Mouse (Mus musculus): Measurements from ENCODE around the gene Mutyh. TPM values are rescaled to one million over a fixed set of nuclear protein-coding genes. Genes with fewer than 3 reads are reported as not detected.

The Mutyh gene
- total and polyA plus RNA-seq, 3 experiments: 0.81 to 2.5 TPM; not detected in 1

DNA sequence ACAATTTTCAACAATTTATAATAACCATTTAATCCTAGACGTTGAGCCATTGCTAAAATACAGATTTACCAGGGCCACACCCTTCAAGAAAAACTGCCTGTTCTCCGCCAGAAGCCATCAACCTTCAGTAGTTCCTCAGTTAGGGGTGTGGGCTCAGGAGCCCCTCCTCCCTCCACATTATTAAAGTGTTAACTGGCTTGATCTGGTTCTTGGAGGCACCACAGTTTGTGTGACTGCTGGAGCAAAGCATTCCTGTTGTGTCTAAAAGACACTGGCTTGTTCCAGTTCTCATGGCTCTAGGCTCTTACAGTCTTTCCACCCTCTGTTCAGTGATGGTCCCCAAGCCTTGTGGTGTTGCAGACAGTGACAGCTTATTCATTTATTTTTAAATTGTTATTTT lies 27.0 kb upstream of the Mutyh start:
- no peak for TF ChIP-seq POLR2AphosphoS5 (IDR thresholded peaks at IDR 0.05; ENCODE audit: borderline replicate concordance, low read depth, low read length)
- no peak for TF ChIP-seq NELFE (IDR thresholded peaks at IDR 0.05; ENCODE audit: low read depth, low read length)
- TF ChIP-seq JUND (IDR thresholded peaks at IDR 0.05; ENCODE audit: low read depth, low read length): no peak
- no peak for TF ChIP-seq ELF1 (IDR thresholded peaks at IDR 0.05; ENCODE audit: low read depth, low read length)
- no peak for TF ChIP-seq MAFK (IDR thresholded peaks at IDR 0.05; ENCODE audit: borderline replicate concordance, low read depth, low read length)
- TF ChIP-seq MAX (IDR thresholded peaks at IDR 0.05; ENCODE audit: low read length): no peak
- TF ChIP-seq GABPA (IDR thresholded peaks at IDR 0.05; ENCODE audit: low read depth, low read length): no peak
- no peak for TF ChIP-seq CTCF (IDR thresholded peaks at IDR 0.05 in 2 of 3, conservative IDR thresholded peaks at IDR 0.05 in 1 of 3; ENCODE audit: control insufficient read depth in 1 of 3, insufficient read depth in 1 of 3, low read depth in 2 of 3, low read length in 3 of 3, poor library complexity in 1 of 3, severe bottlenecking in 1 of 3)
- no peak for TF ChIP-seq BHLHE40 (IDR thresholded peaks at IDR 0.05; ENCODE audit: borderline replicate concordance, low read depth, low read length)
- no peak for TF ChIP-seq CHD1 (IDR thresholded peaks at IDR 0.05; ENCODE audit: low read depth, low read length)
- no peak for TF ChIP-seq EP300 (IDR thresholded peaks at IDR 0.05; ENCODE audit: low read depth in 1 of 2, low read length in 2 of 2)
- no peak for TF ChIP-seq CHD2 (IDR thresholded peaks at IDR 0.05; ENCODE audit: low read length)
- no peak for TF ChIP-seq RCOR1 (IDR thresholded peaks at IDR 0.05; ENCODE audit: low read depth, low read length)
- no peak for TF ChIP-seq TCF12 (IDR thresholded peaks at IDR 0.05; ENCODE audit: low read depth, low read length)
- no peak for TF ChIP-seq GATA1 (IDR thresholded peaks at IDR 0.05; ENCODE audit: low read depth, low read length)
- H3K27me3 ChIP-seq (ENCODE audit: control insufficient read depth in 1 of 2, insufficient read depth in 2 of 2, low read length in 2 of 2): no peaks in the 10 kb centered on the region; a peak in 1 of 4 replicates
- no peaks in the 10 kb centered on the region for H3K9me3 ChIP-seq (replicated peaks; ENCODE audit: insufficient read depth, low read length)
- H3K4me3 ChIP-seq (ENCODE audit: control insufficient read depth in 1 of 2, insufficient read depth in 1 of 2, low read depth in 2 of 2, low read length in 2 of 2): no peak overlapping the region
- H3K9ac ChIP-seq (ENCODE audit: control insufficient read depth, low read depth, low read length, poor library complexity, severe bottlenecking): no peak overlapping the region
- H3K4me1 ChIP-seq (ENCODE audit: control insufficient read depth in 1 of 2, insufficient read depth in 2 of 2, low read length in 2 of 2): no peaks in the 10 kb centered on the region
- no peaks in the 10 kb centered on the region for H3K79me2 ChIP-seq (ENCODE audit: control insufficient read depth, insufficient read depth, low read length, poor library complexity)
- H3K27ac ChIP-seq (ENCODE audit: control insufficient read depth, low read depth, low read length): no peak overlapping the region
- H3K36me3 ChIP-seq (ENCODE audit: control insufficient read depth in 1 of 2, insufficient read depth in 2 of 2, low read length in 2 of 2): no peaks in the 10 kb centered on the region
- DNase-seq (ENCODE audit: low read depth, low spot score): no peak

DNA sequence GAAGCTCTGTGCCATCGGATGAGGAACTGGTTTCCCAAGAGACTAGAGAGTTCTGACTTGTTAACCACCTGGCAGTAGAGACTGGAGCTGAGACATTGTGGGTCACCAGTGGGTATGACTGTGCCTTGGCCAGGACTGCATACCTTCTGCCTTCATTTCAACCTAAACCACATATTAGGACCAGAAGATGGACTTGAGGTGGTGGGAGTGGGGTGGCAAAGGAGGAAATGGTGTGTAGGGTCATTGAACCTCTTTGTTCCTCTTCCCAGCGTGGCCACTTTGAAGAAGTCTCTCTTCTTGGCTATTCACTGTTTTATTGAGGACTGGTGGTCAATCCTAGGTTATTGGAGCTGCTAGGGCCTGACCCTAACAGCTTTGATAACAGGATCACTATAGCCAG lies 26.2 kb upstream of the Mutyh start:
- no peaks in the 10 kb centered on the region for H3K36me3 ChIP-seq (ENCODE audit: control insufficient read depth in 1 of 2, insufficient read depth in 2 of 2, low read length in 2 of 2)
- no peak overlapping the region for H3K4me3 ChIP-seq (ENCODE audit: control insufficient read depth in 1 of 2, insufficient read depth in 1 of 2, low read depth in 2 of 2, low read length in 2 of 2)
- no peaks in the 10 kb centered on the region for H3K79me2 ChIP-seq (ENCODE audit: control insufficient read depth, insufficient read depth, low read length, poor library complexity)
- H3K27me3 ChIP-seq (ENCODE audit: control insufficient read depth in 1 of 2, insufficient read depth in 2 of 2, low read length in 2 of 2): no peaks in the 10 kb centered on the region; a peak in 1 of 4 replicates
- no peak for DNase-seq (ENCODE audit: low read depth, low spot score)
- no peaks in the 10 kb centered on the region for H3K9me3 ChIP-seq (replicated peaks; ENCODE audit: insufficient read depth, low read length)
- H3K9ac ChIP-seq (ENCODE audit: control insufficient read depth, low read depth, low read length, poor library complexity, severe bottlenecking): no peak overlapping the region
- no peaks in the 10 kb centered on the region for H3K4me1 ChIP-seq (ENCODE audit: control insufficient read depth in 1 of 2, insufficient read depth in 2 of 2, low read length in 2 of 2)
- TF ChIP-seq POLR2A (IDR thresholded peaks at IDR 0.05; ENCODE audit: control insufficient read depth in 1 of 2, insufficient read depth in 1 of 2, low read depth in 1 of 2, low read length in 2 of 2, poor library complexity in 1 of 2) (no peak), MXI1 (IDR thresholded peaks at IDR 0.05; ENCODE audit: low read depth, low read length) (no peak), SMC3 (IDR thresholded peaks at IDR 0.05; ENCODE audit: low read depth, low read length) (no peak), SIN3A (IDR thresholded peaks at IDR 0.05; ENCODE audit: low read length) (no peak), TCF12 (IDR thresholded peaks at IDR 0.05; ENCODE audit: low read depth, low read length) (no peak), BHLHE40 (IDR thresholded peaks at IDR 0.05; ENCODE audit: borderline replicate concordance, low read depth, low read length) (no peak), ZNF384 (IDR thresholded peaks at IDR 0.05; ENCODE audit: low read depth, low read length) (no peak), USF1 (IDR thresholded peaks at IDR 0.05; ENCODE audit: low read depth, low read length) (no peak), CTCF (IDR thresholded peaks at IDR 0.05 in 2 of 3, conservative IDR thresholded peaks at IDR 0.05 in 1 of 3; ENCODE audit: control insufficient read depth in 1 of 3, insufficient read depth in 1 of 3, low read depth in 2 of 3, low read length in 3 of 3, poor library complexity in 1 of 3, severe bottlenecking in 1 of 3) (no peak), POLR2AphosphoS2 (IDR thresholded peaks at IDR 0.05; ENCODE audit: low read length) (no peak), MAFK (IDR thresholded peaks at IDR 0.05; ENCODE audit: borderline replicate concordance, low read depth, low read length) (no peak)
- no peak overlapping the region for H3K27ac ChIP-seq (ENCODE audit: control insufficient read depth, low read depth, low read length)

Measured in MEL (cell line).